Mouse (Mus musculus): ENCODE data around the gene F11r.

F11r gene

DNA sequence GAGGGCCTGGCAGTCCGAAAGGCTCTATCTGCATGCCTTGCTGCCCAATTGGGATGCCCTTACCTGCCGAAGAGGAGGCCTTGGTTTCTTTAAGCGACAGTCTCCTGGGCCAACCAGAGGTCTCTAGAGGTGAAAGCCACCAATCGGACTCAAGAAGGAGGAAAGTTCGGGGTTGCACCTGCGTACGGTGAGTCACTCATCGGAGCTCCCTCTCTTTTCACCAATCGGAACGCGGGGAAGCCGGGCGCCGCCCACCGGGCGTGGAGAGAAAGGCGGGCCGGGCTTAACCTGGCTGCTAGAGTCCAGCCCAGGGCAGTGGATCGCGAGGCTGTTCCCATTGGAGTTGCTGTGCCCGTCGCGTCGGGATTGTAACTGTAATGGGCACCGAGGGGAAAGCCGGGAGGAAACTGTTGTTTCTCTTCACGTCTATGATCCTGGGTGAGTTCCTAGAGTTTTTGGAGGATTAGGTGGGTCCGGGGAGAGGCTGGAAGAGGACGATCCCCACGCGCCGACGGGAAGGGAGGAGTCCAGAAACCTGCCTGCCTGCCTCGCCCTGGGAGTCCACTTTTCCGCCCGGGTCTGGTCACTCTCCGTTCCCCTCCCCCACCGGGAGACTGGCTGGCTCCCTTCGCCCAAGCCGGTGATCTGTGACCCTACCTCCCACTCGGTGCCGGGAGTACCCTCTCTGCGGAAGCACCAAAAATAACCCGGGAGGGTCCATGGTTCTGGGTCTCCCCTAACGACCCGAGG, at the start of gene F11r:
Gene F11r, plus strand, starts transcription at position 272 of the 750 bp plus-strand sequence.
- no peak for DNase-seq (ENCODE audit: low read depth)

DNA sequence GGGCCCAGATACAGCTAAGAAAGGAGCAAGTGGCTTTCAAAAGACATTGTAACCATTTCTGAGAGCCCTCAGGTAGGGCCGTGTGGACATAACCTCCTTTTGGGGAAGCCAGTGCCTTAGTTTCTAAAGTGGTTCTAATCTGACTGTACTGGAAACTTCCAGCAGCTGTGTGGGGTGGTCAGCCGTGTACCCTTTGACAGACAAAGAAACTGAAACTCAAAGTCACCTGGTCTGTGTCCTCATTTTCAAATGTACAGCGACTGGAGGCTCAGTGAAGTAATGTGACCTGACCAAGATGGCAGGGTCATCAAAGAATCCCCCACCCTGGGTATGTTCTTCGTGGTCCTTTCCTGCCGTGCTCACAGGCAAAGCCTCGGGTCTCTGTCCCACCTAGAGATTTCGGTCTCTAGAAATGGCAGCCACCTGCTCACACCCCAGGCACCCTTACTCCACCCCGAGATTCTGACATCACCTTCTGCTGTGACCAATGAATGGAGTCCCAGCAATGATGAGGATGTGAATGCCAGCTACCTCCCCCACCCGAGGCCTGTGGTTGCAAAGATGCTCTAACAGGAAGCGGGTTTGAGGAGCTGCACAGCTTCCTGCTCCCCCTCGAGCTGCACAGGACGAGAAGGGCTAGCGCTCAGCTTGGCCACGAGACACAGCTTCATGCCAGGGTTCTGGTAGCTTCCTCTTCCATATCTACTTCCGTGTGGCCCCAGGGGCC, 48.8 kb upstream of the F11r start, which contains the start of gene Arhgap30:
Gene Arhgap30, plus strand, starts transcription at position 579 of the 727 bp plus-strand sequence.
- no peak for DNase-seq (ENCODE audit: low read depth)

DNA sequence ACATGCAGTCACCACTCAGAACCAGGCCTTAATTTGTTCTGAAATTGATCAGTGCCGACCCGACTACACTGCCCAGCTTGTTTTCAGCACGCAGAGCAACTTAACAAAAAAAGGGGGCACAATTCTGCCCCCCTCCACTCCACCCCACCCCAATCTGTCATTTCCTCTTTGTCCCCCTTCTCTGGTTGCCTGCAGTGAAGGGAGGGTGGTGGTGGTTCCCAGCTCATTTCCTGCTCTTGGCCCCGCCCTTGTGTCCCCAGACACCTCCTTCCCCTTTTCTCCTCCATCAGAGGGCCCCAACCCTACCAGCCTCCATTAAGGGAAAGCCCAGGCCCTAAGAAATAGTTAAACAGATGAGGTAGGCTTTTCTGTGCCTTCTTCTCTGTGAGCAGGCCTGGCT, 47.2 kb upstream of the F11r start:
- no peak for DNase-seq (ENCODE audit: low read depth)

GRCm38 (mm10) chr1:171401821-171402220, 35.5 kb upstream of the F11r start:
- no peak for DNase-seq (ENCODE audit: low read depth)

GRCm38 (mm10) chr1:171402991-171403390, 34.3 kb upstream of the F11r start:
- no peak for DNase-seq (ENCODE audit: low read depth)

GRCm38 (mm10) chr1:171407263-171407662, 30.1 kb upstream of the F11r start:
- DNase-seq (ENCODE audit: low read depth) = no peak

GRCm38 (mm10) chr1:171410231-171410630, 27.1 kb upstream of the F11r start:
- no peak for DNase-seq (ENCODE audit: low read depth)

GRCm38 (mm10) chr1:171410947-171411484, 26.3 kb upstream of the F11r start, which contains the start of gene Usf1:
TSS of gene Usf1 (plus strand) at chr1:171411313.
- peak; percentile 89 for DNase-seq (ENCODE audit: low read depth)

GRCm38 (mm10) chr1:171411492-171411941, 25.8 kb upstream of the F11r start:
- DNase-seq (ENCODE audit: low read depth) = no peak

DNA sequence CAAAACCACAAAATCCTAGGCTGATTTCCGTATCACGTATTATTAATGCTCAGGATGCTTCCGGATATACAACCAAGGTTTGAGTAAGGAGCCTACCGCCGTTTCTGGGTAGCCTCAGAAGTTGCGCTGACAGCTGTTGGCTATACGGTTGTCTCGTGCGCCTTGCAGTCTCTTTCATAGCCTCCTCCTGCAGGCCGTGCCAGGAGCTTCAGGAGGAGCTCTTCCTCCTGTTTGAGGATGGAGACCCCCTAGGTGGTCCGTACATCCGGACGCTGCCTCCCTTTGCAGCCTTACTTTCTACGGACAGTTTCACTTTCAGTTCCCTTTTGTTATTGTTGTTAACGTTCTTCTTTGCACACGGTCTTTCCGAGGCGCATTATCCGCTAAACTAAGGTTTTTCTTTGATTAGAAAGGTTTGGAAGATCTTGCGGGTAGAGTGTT, 25.3 kb upstream of the F11r start:
- DNase-seq (ENCODE audit: low read depth) = no peak

- peak; percentile 14 for DNase-seq (ENCODE audit: low read depth)
Observed at GRCm38 (mm10) chr1:171412446-171412845, 24.9 kb upstream of the F11r start.

DNA sequence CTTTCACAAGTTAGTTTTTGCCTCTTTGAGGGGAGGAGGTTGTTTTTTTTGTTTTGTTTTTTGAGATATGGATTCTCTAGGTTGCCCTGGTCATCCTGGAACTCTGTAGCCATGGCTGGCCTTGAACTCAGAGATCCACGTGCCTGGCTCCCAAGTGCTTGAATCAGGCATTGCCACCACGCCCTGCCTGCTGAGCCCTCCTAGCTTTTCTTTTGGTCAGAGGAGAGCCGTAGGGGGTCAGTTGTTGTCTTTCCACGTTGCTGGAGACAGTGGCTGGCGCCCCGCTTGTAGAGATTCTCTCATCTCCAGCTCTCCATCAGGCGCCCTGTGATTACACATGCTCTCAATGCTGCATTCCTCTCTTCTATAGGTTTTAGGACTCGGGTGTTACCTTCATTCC, 23.7 kb upstream of the F11r start:
- no peak for DNase-seq (ENCODE audit: low read depth)

DNA sequence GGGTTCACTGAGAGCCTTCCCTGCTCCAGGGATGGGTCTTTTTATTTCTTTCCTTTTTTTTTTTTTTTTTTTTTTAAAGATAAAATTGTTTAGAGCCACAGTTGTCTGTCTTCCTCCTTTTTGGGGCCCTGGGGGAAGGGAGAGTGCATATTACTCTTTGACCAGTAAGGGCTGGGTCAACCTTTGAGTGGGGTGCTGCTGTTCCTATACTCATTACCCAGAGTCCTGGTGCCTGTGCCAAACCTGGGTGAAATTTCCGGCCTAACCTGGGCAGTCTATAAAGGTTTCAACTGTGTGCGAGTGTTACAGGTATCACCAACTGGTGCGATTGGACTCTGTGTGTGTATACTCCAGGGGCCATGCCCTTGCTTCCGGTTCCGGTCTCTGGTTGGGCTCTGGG, 18.7 kb upstream of the F11r start, which contains the start of gene Tstd1:
Gene Tstd1, plus strand, starts transcription at position 213 of the 400 bp plus-strand sequence.
- no peak for DNase-seq (ENCODE audit: low read depth)

GRCm38 (mm10) chr1:171419291-171419882, 17.9 kb upstream of the F11r start:
- DNase-seq (ENCODE audit: low read depth) = no peak

DNA sequence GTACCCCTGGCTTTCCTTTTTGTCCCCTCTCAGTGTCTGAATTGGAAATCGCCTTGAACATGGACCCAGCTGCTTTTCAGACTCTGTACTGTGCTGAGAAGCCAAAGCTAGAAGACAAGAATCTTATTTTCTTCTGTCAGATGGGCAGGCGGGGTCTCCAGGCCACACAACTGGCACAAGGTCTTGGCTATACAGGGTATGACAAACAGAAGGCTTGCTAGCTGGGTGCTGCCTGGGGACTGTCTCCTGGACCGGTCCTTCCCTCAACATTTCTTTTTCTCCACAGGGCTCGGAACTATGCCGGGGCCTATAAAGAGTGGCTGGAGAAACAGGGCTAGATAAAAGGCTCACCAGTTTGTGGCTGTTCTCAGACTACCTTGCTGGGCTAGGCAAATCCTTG, 17.4 kb upstream of the F11r start:
- DNase-seq (ENCODE audit: low read depth) = no peak

DNA sequence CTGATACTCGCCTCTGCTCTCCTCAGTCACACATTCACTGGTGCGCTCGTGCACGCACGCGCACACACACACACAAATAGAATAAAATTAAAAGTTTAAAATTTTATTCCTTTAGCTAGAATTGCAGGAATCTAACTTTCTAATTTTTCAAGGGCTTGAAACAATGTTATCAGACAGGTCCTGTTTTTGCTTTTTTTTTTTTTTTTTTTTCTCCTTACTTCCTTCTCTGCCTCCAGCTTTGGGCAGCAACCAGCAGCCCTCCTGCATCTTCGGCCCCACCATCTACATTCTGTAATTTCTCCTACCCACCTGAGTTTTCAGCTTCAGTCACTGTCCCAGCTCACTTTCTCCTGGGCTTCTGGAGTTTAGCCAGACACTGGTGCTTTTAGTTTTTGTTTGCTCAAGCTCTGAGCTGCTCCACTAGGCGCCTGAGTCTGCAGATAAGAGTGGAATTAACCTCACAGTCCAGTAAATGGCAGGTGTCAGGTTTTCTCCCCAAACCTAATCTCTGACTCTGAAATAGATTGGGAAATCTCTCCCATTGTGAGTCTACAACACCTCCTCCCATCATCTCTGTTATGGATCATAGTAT, 14.7 kb upstream of the F11r start:
- DNase-seq (ENCODE audit: low read depth) = no peak

GRCm38 (mm10) chr1:171424638-171425037, 12.7 kb upstream of the F11r start:
- no peak for DNase-seq (ENCODE audit: low read depth)

DNA sequence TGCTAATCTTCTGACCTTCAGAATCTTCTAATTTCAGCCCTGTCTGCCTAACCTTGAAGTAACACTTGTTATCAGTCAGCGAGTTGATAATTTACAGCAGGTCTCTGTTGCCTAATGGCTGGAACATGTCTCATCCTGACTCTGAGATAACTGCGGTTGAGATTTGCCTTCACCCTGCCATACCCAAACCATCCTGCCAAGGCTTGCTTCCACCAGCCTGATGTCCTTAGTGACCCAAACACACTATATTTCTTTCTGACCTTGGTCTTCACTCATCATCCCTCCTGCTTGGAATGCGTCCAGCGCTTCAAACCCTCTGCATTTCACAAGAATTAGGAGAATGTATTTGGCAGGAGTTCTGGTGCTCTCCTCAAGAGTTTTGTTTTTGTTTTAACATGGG, 12.2 kb upstream of the F11r start:
- DNase-seq (ENCODE audit: low read depth) = no peak

- no peak for DNase-seq (ENCODE audit: low read depth)
Observed at GRCm38 (mm10) chr1:171432158-171432557, 5.2 kb upstream of the F11r start.

DNA sequence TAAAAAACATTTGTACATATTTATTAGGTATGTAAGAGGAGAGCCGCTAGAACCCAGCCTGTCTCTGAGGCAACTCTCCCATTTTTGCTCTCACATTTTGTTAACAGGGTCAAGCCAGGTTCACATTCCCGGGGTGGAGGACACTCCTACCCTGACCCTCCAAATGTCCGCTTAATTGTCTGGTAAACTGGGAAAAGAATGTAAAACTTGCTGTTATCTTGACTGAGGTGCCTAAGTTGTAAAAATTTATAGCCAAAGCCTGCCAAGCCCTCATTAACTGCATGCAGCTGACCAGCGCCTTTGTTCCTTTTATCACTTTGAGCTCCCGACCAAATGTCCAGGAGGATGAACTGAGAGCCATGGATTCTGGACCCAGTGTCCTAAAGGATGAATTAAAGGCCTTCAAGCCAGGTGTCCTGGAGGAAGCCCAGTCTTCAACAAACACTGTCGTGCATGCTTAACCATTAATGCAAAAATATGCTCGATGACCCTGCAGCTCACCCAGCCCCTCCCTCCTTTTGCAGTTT, 2.0 kb upstream of the F11r start:
- no peak for DNase-seq (ENCODE audit: low read depth)

GRCm38 (mm10) chr1:171435974-171436373, 1.4 kb upstream of the F11r start:
- no peak for DNase-seq (ENCODE audit: low read depth)
